Mouse (Mus musculus) E14TG2a.4 (cell line): ENCODE data around the gene Shtn1.

ENCODE experiments used
- CTCF ChIP-seq: conservative IDR thresholded peaks from 2 replicates; pipeline ENCODE4 v1.5.1; 2014; ENCODE audit warnings: low read length
- POU5F1 ChIP-seq: IDR thresholded peaks from 2 replicates; pipeline ENCODE4 v1.6.1; 2014; ENCODE audit warnings: low read length, borderline replicate concordance

- TF ChIP-seq CTCF (no peak), POU5F1 (no peak)
Observed at GRCm38 (mm10) chr19:58975216-58975863, 100.6 kb downstream of the Shtn1 start.
